Mouse (Mus musculus) testis, postnatal 14 days (tissue): ENCODE results near the gene Rbm48.

Experiments used
- DNase-seq: peaks from one replicate; pipeline ENCODE4 v3.0.0; 2021; ENCODE audit warnings: low spot score

Rbm48 gene

DNA sequence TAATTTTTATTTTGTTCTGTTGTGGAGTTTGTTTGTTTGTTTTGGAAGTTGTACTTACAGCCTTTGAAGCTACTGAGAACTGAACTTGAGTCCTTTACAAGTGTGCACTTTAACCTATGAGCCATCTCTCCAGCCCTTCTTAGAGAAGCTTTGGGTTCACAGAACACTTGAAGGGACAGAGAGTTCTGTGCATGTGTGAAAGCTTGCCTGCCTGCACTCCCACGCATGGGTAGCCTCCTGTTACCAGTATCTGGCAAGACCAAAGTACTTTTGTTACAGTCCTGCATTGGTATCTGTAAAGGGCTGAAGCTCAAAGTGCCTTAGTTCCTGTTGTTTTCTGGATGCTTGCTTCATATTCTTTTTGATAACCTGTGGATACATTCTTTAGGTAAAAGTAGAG is 50.2 kb downstream of the Rbm48 start:
- DNase-seq: peak; percentile 56

- no peak for DNase-seq
Observed at GRCm38 (mm10) chr5:3544480-3544769, 52.0 kb downstream of the Rbm48 start.

DNA sequence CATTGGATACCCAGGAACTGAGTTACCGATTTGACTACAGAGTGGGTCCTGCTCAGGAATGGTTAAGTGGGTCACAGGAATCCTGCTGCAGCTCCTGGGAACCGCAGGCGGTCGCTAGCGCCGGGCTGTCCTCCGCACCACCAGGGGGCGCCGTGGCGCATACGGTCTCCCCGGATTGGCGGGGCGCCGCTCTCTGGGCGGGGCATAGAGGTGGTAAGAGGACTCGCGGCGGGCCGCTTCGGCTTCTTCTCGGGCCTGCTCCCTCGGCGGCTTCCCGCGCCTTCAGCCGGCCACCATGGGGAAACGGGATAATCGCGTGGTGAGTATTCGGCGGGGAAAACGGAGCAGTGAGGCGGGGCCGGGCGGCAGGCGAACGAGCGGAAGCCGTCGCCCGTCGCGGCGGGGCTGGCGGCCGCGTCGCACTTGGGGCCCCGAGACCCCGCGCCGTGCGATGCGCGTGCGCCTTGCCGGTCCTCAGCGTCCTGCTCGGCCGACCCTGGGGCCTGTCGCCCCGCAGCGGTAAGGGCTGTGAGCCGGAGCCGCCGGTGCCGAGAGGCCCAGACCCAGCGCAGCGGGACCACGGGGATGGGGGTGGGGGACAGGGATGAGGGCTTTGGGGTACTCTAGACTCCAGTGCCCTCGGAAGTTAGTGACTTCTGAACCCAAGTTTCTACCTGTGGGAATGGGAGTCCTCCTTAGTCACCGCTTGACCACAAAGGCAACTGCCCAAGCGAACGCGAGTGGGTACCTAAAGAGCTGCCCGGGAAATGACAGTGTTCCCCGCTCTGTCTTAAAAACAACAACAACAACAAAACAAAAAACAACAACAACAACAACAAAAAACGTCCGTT is 52.5 kb downstream of the Rbm48 start, which contains the start of gene Fam133b:
Fam133b (plus strand) TSS at position 205 of the 851 bp plus-strand sequence.
- peak; percentile 95 for DNase-seq

DNA sequence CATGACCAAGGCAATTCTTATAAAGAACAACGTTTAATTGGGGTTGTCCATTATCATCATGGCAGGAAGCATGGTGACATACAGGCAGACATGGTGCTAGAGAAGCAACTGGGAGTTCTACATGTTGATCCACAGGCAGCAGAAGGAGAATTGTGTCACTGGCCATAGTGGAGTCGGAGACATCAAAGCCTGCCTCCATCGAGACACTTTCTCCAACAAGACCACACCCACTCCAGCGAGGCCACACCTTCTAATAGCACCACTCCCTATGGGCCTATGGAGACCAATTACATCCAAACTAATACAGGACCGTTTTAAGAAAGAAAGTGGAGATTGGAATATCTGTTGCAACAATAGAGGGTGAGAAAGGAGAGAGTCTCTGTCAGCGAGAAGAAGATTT is 54.5 kb downstream of the Rbm48 start:
- no peak for DNase-seq

GRCm38 (mm10) chr5:3538505-3539472 is 57.6 kb downstream of the Rbm48 start:
- DNase-seq: no peak

GRCm38 (mm10) chr5:3536592-3537212 is 59.7 kb downstream of the Rbm48 start:
- DNase-seq: no peak
